Mouse (Mus musculus) bone marrow, adult 2 months (tissue): ENCODE data around the gene Cyba. TPM values are rescaled to one million over a fixed set of nuclear protein-coding genes. Genes with fewer than 3 reads are reported as not detected.

ENCODE experiments used
- H3K27ac ChIP-seq: fragments of 200-500 bp; 2 replicates; pipeline ENCODE4 v1.5.1; 2012; ENCODE audit warnings: low read depth, mild to moderate bottlenecking, control low read depth, inconsistent platforms, low read length; ENCODE audit not compliant: control insufficient read depth, poor library complexity, insufficient read depth
- H3K4me1 ChIP-seq: fragments of 200-500 bp; 2 replicates; pipeline ENCODE4 v1.6.1; 2011; ENCODE audit warnings: low read length; ENCODE audit not compliant: control insufficient read depth, insufficient read depth
- H3K4me3 ChIP-seq: fragments of 200-500 bp; replicated peaks from 2 replicates; pipeline ENCODE3; 2011; ENCODE audit warnings: mild to moderate bottlenecking, low read depth, low read length, control low read depth; ENCODE audit not compliant: control insufficient read depth
- CTCF ChIP-seq: fragments of 200-500 bp; IDR thresholded peaks from 2 replicates; pipeline ENCODE4 v1.5.1; 2011; ENCODE audit warnings: low read length, control low read depth; ENCODE audit not compliant: control insufficient read depth, insufficient read depth
- POLR2A ChIP-seq: fragments of 200-500 bp; IDR thresholded peaks from 2 replicates; pipeline ENCODE4 v1.6.1; 2011; ENCODE audit warnings: low read depth, mild to moderate bottlenecking, control low read depth, low read length, borderline replicate concordance; ENCODE audit not compliant: control insufficient read depth
- WGBS: fragments of 180-500 bp; shearing (Covaris S2); methylation state at CpG from one replicate; pipeline ENCODE4 v1.1.7; 2018; 5-methylcytosine and 5-hydroxymethylcytosine counted together
- polyA plus RNA-seq: library from polyadenylated mRNA; stranded (reverse); fragments of >200 nt; gene quantifications from 2 replicates; pipeline ENCODE4 v1.2.4, GENCODE M21; 2011; ENCODE audit warnings: low replicate concordance; ENCODE audit not compliant: missing spikeins, insufficient read depth, insufficient read length

Cyba gene
- polyA plus RNA-seq, 1 experiment: 494 TPM

GRCm38 (mm10) chr8:122375320-122375719, 57.4 kb downstream of the Cyba start:
- 91% methylated on average over 7 of the region's 7 CpGs for WGBS
- no peak for TF ChIP-seq POLR2A
- TF ChIP-seq CTCF: no peak
- Histone ChIP-seq H3K4me1 (no peaks in the 10 kb centered on the region; the same call in 1 of the 2 replicates), H3K27ac (no peak overlapping the region), H3K4me3 (peak overlapping the region; percentile 7)

Other genes with a start within 250 kb of the Cyba start
- 125 and 324 TPM in 2 replicates for gene Zfpm1, start 150.8 kb downstream of the Cyba start, polyA plus RNA-seq
- gene Trhr2, start 72.2 kb downstream of the Cyba start, polyA plus RNA-seq: not detected in 2 replicates
- gene Zc3h18, start 56.3 kb downstream of the Cyba start, polyA plus RNA-seq: 38.3 and 50.7 TPM in 2 replicates
- gene Il17c, start 10.9 kb downstream of the Cyba start, polyA plus RNA-seq: not detected in 2 replicates
- 2.4 and 6.3 TPM in 2 replicates for gene Mvd, start 10.5 kb upstream of the Cyba start, polyA plus RNA-seq
- 2.2 TPM in 1 of 2 replicates, not detected in the other for gene Snai3, start 27.8 kb upstream of the Cyba start, polyA plus RNA-seq
- 17.4 and 32.7 TPM in 2 replicates for gene Rnf166, start 43.1 kb upstream of the Cyba start, polyA plus RNA-seq
- 62.9 and 122 TPM in 2 replicates for gene Ctu2, start 43.2 kb upstream of the Cyba start, polyA plus RNA-seq
- gene Piezo1, start 118.4 kb upstream of the Cyba start, polyA plus RNA-seq: 21.6 and 49.3 TPM in 2 replicates
- gene Cdt1, start 135.1 kb upstream of the Cyba start, polyA plus RNA-seq: 62.8 and 68.5 TPM in 2 replicates
- gene Aprt, start 144.0 kb upstream of the Cyba start, polyA plus RNA-seq: 41.8 and 95.4 TPM in 2 replicates
- 18.7 and 40.6 TPM in 2 replicates for gene Galns, start 178.5 kb upstream of the Cyba start, polyA plus RNA-seq
- gene Trappc2l, start 178.7 kb upstream of the Cyba start, polyA plus RNA-seq: 14.0 and 36.5 TPM in 2 replicates
- not detected in 2 replicates for gene Pabpn1l, start 189.8 kb upstream of the Cyba start, polyA plus RNA-seq